Mouse (Mus musculus): ENCODE results near the gene Tmem117. TPM values are rescaled to one million over a fixed set of nuclear protein-coding genes. Genes with fewer than 3 reads are reported as not detected.

The Tmem117 gene
- polyA plus RNA-seq, 1 experiment from 2014 or later = 17.8 TPM

- H3K27me3 ChIP-seq (ENCODE audit: control insufficient read depth, insufficient read depth, low read depth, low read length) = no peaks in the 10 kb centered on the region
- no peak for ATAC-seq
- H3K4me2 ChIP-seq (ENCODE audit: low read length) = no peak overlapping the region
- no peaks in the 10 kb centered on the region for H3K9me3 ChIP-seq (replicated peaks; ENCODE audit: control insufficient read depth, low read length, poor library complexity, severe bottlenecking)
- no peak overlapping the region for H3K9ac ChIP-seq (ENCODE audit: low read depth, low read length)
- 66% methylated on average over 4 of the region's 4 CpGs for WGBS
- no peaks in the 10 kb centered on the region for H3K36me3 ChIP-seq (ENCODE audit: control insufficient read depth, insufficient read depth, low read length)
- no peaks in the 10 kb centered on the region for H3K4me1 ChIP-seq (ENCODE audit: control insufficient read depth, insufficient read depth, low read length)
- H3K4me3 ChIP-seq (ENCODE audit: low read depth, low read length) = no peak overlapping the region
- H3K27ac ChIP-seq (ENCODE audit: low read length) = no peak overlapping the region
These were observed 328.2 kb downstream of the Tmem117 start for GRCm38 (mm10) chr15:94957202-94957601.

- Histone ChIP-seq H3K36me3 (ENCODE audit: control insufficient read depth, insufficient read depth, low read length) (no peaks in the 10 kb centered on the region), H3K9me3 (replicated peaks; ENCODE audit: control insufficient read depth, low read length, poor library complexity, severe bottlenecking) (no peaks in the 10 kb centered on the region), H3K27me3 (ENCODE audit: control insufficient read depth, insufficient read depth, low read depth, low read length) (no peaks in the 10 kb centered on the region), H3K4me3 (ENCODE audit: low read depth, low read length) (no peak overlapping the region), H3K4me1 (ENCODE audit: control insufficient read depth, insufficient read depth, low read length) (no peaks in the 10 kb centered on the region), H3K4me2 (ENCODE audit: low read length) (no peak overlapping the region), H3K27ac (ENCODE audit: low read length) (no peak overlapping the region), H3K9ac (ENCODE audit: low read depth, low read length) (no peak overlapping the region)
- 85% methylated on average over 6 of the region's 6 CpGs for WGBS
- ATAC-seq = no peak
These were observed 338.0 kb downstream of the Tmem117 start for GRCm38 (mm10) chr15:94967004-94967403.

- no peaks in the 10 kb centered on the region for H3K4me1 ChIP-seq (ENCODE audit: control insufficient read depth, insufficient read depth, low read length)
- no peak overlapping the region for H3K4me2 ChIP-seq (ENCODE audit: low read length)
- no peaks in the 10 kb centered on the region for H3K36me3 ChIP-seq (ENCODE audit: control insufficient read depth, insufficient read depth, low read length)
- no peak overlapping the region for H3K27ac ChIP-seq (ENCODE audit: low read length)
- no peak for ATAC-seq
- 57% methylated on average over 13 of the region's 13 CpGs for WGBS
- no peaks in the 10 kb centered on the region for H3K9me3 ChIP-seq (replicated peaks; ENCODE audit: control insufficient read depth, low read length, poor library complexity, severe bottlenecking)
- no peaks in the 10 kb centered on the region for H3K27me3 ChIP-seq (ENCODE audit: control insufficient read depth, insufficient read depth, low read depth, low read length)
- no peak overlapping the region for H3K9ac ChIP-seq (ENCODE audit: low read depth, low read length)
- no peak overlapping the region for H3K4me3 ChIP-seq (ENCODE audit: low read depth, low read length)
These were observed 339.6 kb downstream of the Tmem117 start for GRCm38 (mm10) chr15:94968403-94969180.

- H3K9ac ChIP-seq (ENCODE audit: low read depth, low read length) = no peak overlapping the region
- ATAC-seq = no peak
- WGBS = 89% methylated on average over 4 of the region's 4 CpGs
These were observed 352.8 kb downstream of the Tmem117 start for GRCm38 (mm10) chr15:94981798-94982197.

GRCm38 (mm10) chr15:94995352-94995751 lies 366.3 kb downstream of the Tmem117 start:
- no peaks in the 10 kb centered on the region for H3K27me3 ChIP-seq (ENCODE audit: control insufficient read depth, insufficient read depth, low read depth, low read length)
- H3K9ac ChIP-seq (ENCODE audit: low read depth, low read length) = no peak overlapping the region
- H3K27ac ChIP-seq (ENCODE audit: low read length) = no peak overlapping the region
- no peak overlapping the region for H3K4me3 ChIP-seq (ENCODE audit: low read depth, low read length)
- H3K4me1 ChIP-seq (ENCODE audit: control insufficient read depth, insufficient read depth, low read length) = no peaks in the 10 kb centered on the region
- no peak overlapping the region for H3K4me2 ChIP-seq (ENCODE audit: low read length)
- WGBS = 80% methylated on average over 9 of the region's 9 CpGs
- no peaks in the 10 kb centered on the region for H3K36me3 ChIP-seq (ENCODE audit: control insufficient read depth, insufficient read depth, low read length)
- H3K9me3 ChIP-seq (replicated peaks; ENCODE audit: control insufficient read depth, low read length, poor library complexity, severe bottlenecking) = no peaks in the 10 kb centered on the region
- no peak for ATAC-seq

More at GRCm38 (mm10) chr15:94981798-94982197, 352.8 kb downstream of the Tmem117 start:
- Histone ChIP-seq H3K4me2 (ENCODE audit: low read length) (no peak overlapping the region), H3K4me1 (ENCODE audit: control insufficient read depth, insufficient read depth, low read length) (no peaks in the 10 kb centered on the region), H3K9me3 (replicated peaks; ENCODE audit: control insufficient read depth, low read length, poor library complexity, severe bottlenecking) (no peaks in the 10 kb centered on the region), H3K4me3 (ENCODE audit: low read depth, low read length) (no peak overlapping the region), H3K36me3 (ENCODE audit: control insufficient read depth, insufficient read depth, low read length) (no peaks in the 10 kb centered on the region), H3K27ac (ENCODE audit: low read length) (no peak overlapping the region), H3K27me3 (ENCODE audit: control insufficient read depth, insufficient read depth, low read depth, low read length) (no peaks in the 10 kb centered on the region)

GRCm38 (mm10) chr15:95005121-95005824 lies 376.2 kb downstream of the Tmem117 start:
- ATAC-seq = no peak
- Histone ChIP-seq H3K27me3 (ENCODE audit: control insufficient read depth, insufficient read depth, low read depth, low read length) (no peaks in the 10 kb centered on the region), H3K36me3 (ENCODE audit: control insufficient read depth, insufficient read depth, low read length) (no peaks in the 10 kb centered on the region), H3K4me2 (ENCODE audit: low read length) (no peak overlapping the region), H3K4me3 (ENCODE audit: low read depth, low read length) (no peak overlapping the region), H3K9me3 (replicated peaks; ENCODE audit: control insufficient read depth, low read length, poor library complexity, severe bottlenecking) (no peaks in the 10 kb centered on the region), H3K4me1 (ENCODE audit: control insufficient read depth, insufficient read depth, low read length) (peaks cover 3% of the 10 kb centered on the region; the same call in 1 of the 2 replicates), H3K9ac (ENCODE audit: low read depth, low read length) (no peak overlapping the region), H3K27ac (ENCODE audit: low read length) (no peak overlapping the region; the same call in 1 of the 2 replicates)
- 39% methylated on average over 8 of the region's 8 CpGs for WGBS

GRCm38 (mm10) chr15:95022251-95022650 lies 393.2 kb downstream of the Tmem117 start:
- ATAC-seq = no peak
- H3K27ac ChIP-seq (ENCODE audit: low read length) = no peak overlapping the region
- no peak overlapping the region for H3K4me3 ChIP-seq (ENCODE audit: low read depth, low read length)
- 85% methylated on average over 7 of the region's 7 CpGs for WGBS
- no peak overlapping the region for H3K4me2 ChIP-seq (ENCODE audit: low read length)
- H3K9me3 ChIP-seq (replicated peaks; ENCODE audit: control insufficient read depth, low read length, poor library complexity, severe bottlenecking) = no peaks in the 10 kb centered on the region
- no peaks in the 10 kb centered on the region for H3K27me3 ChIP-seq (ENCODE audit: control insufficient read depth, insufficient read depth, low read depth, low read length)
- no peak overlapping the region for H3K9ac ChIP-seq (ENCODE audit: low read depth, low read length)
- no peaks in the 10 kb centered on the region for H3K36me3 ChIP-seq (ENCODE audit: control insufficient read depth, insufficient read depth, low read length)
- no peaks in the 10 kb centered on the region for H3K4me1 ChIP-seq (ENCODE audit: control insufficient read depth, insufficient read depth, low read length)

- Histone ChIP-seq H3K4me1 (ENCODE audit: control insufficient read depth, insufficient read depth, low read length) (no peaks in the 10 kb centered on the region), H3K27ac (ENCODE audit: low read length) (no peak overlapping the region), H3K36me3 (ENCODE audit: control insufficient read depth, insufficient read depth, low read length) (no peaks in the 10 kb centered on the region), H3K4me2 (ENCODE audit: low read length) (no peak overlapping the region), H3K9me3 (replicated peaks; ENCODE audit: control insufficient read depth, low read length, poor library complexity, severe bottlenecking) (no peaks in the 10 kb centered on the region), H3K27me3 (ENCODE audit: control insufficient read depth, insufficient read depth, low read depth, low read length) (no peaks in the 10 kb centered on the region), H3K4me3 (ENCODE audit: low read depth, low read length) (no peak overlapping the region), H3K9ac (ENCODE audit: low read depth, low read length) (no peak overlapping the region)
- no peak for ATAC-seq
- WGBS = 80% methylated on average over 6 of the region's 6 CpGs
These were observed 395.4 kb downstream of the Tmem117 start for GRCm38 (mm10) chr15:95024401-95024800.

GRCm38 (mm10) chr15:95028862-95029486 lies 399.9 kb downstream of the Tmem117 start:
- Histone ChIP-seq H3K4me2 (ENCODE audit: low read length) (no peak overlapping the region), H3K27me3 (ENCODE audit: control insufficient read depth, insufficient read depth, low read depth, low read length) (no peaks in the 10 kb centered on the region), H3K27ac (ENCODE audit: low read length) (no peak overlapping the region), H3K4me3 (ENCODE audit: low read depth, low read length) (no peak overlapping the region), H3K9ac (ENCODE audit: low read depth, low read length) (no peak overlapping the region), H3K36me3 (ENCODE audit: control insufficient read depth, insufficient read depth, low read length) (no peaks in the 10 kb centered on the region), H3K9me3 (replicated peaks; ENCODE audit: control insufficient read depth, low read length, poor library complexity, severe bottlenecking) (no peaks in the 10 kb centered on the region), H3K4me1 (ENCODE audit: control insufficient read depth, insufficient read depth, low read length) (no peaks in the 10 kb centered on the region)
- no peak for ATAC-seq
- 45% methylated on average over 13 of the region's 13 CpGs for WGBS

Data from midbrain, embryonic 16.5 days (tissue).